Mouse (Mus musculus): ENCODE measurements around the gene Cby3.

Gene Cby3

DNA sequence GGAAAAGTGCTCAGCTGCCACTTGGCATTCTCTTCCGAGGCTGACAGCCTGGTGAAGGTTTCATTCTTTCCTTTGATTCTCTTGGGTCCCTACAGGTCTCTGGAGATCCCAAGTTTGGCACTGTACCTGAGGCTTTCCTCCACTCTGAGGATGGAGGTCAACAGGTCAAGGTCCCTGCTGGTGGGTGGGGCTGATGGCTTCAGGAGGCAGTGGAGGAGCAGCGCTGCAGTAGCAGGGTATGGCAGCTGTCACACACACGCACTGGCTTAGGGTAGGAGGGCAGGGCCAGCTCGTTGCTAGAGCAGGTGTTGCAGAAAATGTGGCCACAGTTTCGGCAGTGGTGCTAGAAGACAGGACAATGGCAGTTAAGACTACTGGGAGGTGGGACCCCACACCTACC lies 35.4 kb downstream of the Cby3 start:
- no peak for DNase-seq (ENCODE audit: low read depth)

DNA sequence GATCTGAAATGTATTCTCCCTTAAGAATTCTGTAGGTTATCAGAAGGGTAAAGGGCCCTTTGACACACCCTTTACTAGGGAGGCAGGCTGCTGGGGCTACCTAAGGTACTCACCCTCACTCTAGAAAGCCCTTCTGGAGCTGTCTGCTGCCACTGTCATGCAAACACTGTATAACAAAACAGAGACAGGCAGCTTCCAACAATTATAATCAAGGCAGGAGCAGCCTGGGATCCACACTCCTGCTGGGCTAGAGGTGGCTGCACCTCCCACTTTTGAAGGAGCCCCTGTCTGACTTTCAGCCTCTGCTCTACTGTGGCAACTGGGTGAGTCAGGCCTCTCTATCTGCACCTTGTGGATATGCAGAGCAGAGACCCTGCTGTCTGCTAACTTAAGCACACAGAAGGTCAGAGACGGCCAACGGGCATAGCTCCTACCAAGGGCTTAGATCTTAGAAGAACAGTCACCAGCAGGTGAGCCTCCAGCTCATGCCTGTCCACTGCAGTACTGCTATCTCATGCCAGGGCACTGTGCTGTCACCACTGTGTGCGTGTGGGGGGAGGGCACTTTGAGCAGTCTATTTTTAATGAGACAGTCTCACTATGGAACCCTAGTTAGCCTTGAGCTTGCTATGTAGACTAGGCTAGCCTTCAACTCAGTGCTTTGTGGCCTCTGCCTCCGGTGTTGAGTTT lies 37.2 kb downstream of the Cby3 start:
- no peak for DNase-seq (ENCODE audit: low read depth)

DNA sequence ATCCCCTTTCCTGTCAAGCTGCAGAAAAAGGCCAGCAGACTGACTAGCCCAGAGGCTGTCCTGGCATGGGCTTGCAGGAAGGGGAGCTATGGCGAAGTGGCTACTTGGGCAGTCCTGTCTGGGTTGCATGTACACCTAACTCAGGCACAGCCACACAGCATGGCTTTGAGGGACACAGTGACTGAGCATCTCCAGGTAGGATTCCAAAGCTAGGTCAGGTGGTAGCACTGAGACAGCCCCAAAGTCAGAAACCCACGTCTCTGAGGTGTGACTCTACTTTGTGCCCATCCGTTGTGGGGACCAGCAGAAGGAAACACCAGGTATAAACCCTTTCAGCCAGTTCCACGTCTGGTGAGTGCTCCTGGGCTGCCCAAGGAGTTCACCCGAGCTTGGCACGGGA lies 39.0 kb downstream of the Cby3 start:
- DNase-seq (ENCODE audit: low read depth): no peak

DNA sequence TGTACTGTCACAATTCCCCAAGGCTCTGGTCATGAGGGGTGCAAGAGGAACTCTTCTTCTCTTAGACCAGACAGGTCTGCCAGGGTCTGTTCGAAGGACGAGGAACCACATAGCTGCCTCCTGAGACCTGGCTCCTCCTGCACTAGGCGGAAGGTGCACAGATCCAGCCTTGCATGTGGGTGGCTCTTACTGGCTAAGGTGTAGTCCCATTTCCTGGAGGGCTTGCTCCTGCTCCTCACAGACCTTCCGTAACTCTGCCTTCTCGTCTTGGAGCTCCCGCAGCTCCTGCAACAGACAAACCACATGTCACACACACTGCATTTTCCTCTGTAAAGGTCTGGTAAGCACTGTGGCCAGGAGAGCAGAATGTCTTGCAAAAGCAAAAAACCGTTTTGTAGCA lies 40.5 kb downstream of the Cby3 start:
- no peak for DNase-seq (ENCODE audit: low read depth)

DNA sequence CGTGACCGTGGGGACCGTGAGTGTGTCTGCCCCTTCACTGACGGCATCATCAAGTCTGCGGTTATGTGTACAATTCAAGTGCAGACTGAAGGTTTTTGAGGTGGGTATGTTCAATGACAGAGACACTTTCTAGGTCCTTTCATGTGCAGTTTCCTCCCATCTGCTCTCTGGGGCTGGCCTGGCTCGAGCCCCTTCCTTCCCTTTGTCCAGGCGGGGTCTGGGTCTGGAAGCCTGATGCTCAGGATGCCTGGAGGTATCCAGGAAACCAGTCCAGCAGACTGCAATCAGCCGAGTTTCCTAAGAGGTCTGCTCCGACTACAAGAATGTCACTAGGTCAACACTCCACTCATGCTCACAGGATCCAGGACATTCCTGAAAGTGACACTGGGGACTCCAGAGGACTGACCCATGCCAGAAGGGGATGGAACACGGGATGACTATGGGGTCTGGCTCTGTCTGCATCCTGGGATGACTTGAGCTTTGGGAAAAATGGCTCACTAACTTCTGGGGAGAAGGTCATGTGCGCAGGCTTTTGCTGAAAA lies 42.6 kb downstream of the Cby3 start:
- DNase-seq (ENCODE audit: low read depth): no peak

DNA sequence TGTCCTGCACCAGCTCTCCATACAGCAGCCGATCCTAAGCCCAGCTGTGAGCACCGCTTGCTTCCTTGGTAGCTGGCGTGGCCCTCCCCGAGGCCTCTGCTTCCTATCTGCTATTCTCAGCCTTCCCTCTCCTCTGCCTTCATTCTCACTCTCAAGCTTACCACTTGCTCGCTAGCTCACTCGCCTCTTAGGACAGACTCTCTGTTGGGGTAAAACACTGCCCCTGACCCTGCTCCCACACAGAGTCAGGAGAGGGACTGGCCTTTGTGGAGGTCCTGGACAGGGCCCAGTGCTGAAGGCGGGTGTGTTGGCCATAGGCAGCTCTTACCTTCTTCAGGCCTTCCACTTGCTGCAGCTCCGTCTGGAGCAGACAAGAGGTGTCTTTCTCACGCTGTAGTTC lies 43.1 kb downstream of the Cby3 start:
- no peak for DNase-seq (ENCODE audit: low read depth)

DNA sequence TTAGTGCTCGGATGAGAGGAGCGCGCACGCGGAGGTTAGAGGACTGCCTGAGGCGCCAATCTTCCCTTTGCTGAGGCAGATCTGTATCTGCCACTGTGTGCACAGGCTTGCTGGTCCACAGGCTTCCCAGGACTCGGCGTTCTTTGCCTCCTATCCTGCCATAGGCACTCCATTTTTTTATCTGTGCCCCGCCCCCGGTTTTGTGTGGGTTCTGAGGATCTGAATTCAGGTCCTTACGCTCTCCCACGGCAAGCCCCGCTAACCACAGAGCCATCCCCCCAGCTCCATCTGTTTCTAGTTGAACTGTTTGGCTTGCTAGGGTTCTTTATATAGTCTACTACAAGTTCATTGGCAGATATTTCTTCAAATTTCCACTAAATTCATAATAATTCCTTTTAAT lies 44.5 kb downstream of the Cby3 start:
- DNase-seq (ENCODE audit: low read depth): no peak

DNA sequence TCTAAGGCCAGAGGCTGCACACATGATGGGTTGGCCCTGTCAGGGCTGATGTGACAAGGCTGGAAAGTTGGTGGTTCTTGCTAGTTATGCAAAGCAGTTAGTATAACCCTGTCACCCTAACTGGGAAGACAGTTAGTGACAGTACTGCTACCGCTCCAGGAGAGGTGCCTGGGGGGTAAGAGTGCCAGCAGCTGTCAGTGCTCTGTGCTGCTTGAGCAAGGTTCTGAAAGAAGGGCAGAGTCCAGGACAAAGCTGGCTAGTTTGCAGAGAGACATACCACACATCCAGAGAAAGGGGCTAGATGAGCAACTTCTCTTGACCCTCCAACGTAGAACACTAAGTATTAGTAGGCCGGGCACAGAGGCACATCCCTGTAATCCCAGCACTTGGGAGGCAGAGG lies 48.2 kb downstream of the Cby3 start:
- DNase-seq (ENCODE audit: low read depth): no peak

DNA sequence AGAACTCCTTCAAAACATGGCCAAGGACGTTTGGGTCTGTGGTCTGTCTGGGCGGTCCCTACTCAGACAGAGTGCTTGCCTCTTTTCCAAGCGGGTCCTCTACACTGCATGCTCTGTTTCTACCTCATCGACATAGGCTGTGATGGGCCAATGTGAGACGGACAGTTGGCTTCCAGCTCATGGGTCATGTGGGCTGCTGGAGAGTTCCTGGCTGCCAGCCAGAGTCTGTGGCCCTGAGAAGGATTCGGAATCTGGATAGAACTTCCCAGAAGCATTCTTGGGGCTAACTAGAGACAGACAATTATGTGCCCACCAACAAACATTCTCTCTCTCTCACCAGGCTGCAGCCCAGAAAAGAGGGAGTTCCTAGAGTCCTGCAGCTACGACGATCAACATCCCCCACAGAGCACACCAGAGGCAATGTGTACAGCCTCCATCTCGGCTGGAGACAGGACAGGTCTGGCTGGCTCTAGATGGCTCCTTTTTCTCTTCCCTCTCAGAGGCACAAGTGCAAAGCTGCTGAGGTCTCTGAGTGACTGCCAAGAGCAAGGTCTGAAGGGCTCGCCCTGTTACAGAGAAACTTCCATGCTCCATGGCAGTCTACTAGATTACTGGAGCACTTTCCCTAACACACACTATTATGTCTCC lies 49.2 kb downstream of the Cby3 start:
- DNase-seq (ENCODE audit: low read depth): no peak

DNA sequence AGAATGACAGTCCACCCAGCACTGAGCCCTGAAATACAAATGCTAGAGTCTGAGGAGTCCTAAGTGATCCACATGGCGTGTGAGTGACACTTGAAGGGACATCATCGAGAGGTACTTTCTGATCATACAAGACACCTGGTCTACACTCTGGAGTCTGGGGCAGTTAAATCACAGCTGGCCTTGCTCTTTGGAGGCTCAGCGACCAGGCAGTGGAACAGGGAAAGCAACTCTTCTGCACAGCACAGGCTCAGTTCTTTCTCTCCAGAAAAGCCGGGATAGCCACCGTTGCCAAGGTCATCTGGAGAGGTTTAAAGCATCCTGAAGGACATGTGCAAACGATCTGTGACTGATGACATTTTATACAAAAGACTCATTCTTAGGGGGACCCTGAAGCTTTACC lies 53.0 kb downstream of the Cby3 start:
- no peak for DNase-seq (ENCODE audit: low read depth)

All from 416B (cell line).